Mouse (Mus musculus) urinary bladder, postnatal 14 days (tissue): ENCODE data around the gene Svop.

Experiments used
- DNase-seq: peaks from one replicate; pipeline ENCODE4 v3.0.0; 2021; ENCODE audit warnings: low spot score

Svop gene

GRCm38 (mm10) chr5:114091057-114091807 lies at the start of gene Svop:
Gene Svop, minus strand, starts transcription at chr5:114091570.
- peak; percentile 78 for DNase-seq

- DNase-seq = peak; percentile 74
These were observed 47.8 kb upstream of the Svop start for GRCm38 (mm10) chr5:114139175-114139574.

DNA sequence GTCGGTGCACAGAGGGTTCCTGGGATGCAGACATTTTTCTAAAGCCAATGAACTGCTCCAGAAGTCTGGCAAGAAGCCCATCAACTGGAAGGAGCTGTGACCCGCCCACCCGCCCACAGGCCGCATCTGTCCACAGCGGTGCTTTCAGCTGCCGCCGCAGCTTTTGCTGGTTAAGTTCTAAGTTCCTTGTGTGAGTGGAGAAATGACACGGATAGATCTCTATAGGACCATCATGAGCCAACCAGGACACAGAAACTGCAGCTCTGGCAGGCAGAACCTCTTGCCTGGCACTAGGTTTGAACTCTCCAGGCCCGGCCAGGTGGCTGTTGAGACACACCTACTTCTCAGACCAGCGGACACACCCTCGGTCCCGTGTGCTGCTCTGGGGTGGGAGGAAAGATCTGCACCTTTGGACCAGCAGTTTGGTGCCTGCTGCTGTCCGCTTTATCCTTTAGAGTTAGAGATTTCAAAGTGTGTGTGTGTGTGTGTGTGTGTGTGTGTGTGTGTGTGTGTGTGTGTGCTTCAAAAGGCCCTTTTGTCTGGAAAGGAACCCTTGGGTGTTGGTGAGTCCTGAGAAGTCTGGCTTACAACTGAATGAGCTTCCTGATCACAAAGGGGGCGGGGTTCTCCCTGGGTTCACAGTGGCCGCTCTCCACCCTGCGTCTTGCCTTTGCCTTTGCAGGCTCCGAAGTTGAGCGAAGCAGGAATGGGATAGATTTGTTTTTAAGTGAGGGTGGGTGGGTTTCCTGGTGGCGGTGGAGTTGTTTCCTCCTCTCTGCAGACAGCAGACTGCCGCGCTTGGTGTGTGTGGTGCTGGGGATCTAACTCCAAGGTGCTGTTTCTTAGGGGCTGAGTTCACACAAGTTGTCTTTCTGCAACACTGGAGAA lies 47.2 kb upstream of the Svop start:
- DNase-seq = no peak

GRCm38 (mm10) chr5:114137481-114138276 lies 46.3 kb upstream of the Svop start:
- no peak for DNase-seq

- no peak for DNase-seq
These were observed 44.1 kb upstream of the Svop start for GRCm38 (mm10) chr5:114135516-114135915.

DNA sequence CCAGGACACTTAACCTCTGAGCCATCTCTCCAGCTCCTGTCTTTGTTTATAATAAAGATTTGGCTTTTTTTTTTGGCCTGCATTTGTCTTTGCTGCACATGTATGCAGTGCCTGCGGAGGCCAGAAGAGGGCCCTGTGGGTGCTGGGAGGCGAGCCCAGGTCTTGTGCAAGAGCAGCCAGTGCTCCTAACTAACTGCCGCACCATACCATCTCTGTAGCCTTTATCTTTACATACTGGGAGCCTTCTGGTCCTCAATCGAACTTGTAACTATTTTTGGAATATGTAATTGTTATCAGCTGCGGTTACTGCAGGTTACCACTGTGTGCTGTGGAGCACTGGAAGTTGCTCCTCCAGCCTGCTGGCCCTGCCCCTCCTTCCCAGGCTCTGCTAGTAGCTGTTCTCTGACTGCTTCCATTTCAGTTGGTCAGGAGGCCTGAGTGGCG lies 42.7 kb upstream of the Svop start:
- peak; percentile 66 for DNase-seq

DNA sequence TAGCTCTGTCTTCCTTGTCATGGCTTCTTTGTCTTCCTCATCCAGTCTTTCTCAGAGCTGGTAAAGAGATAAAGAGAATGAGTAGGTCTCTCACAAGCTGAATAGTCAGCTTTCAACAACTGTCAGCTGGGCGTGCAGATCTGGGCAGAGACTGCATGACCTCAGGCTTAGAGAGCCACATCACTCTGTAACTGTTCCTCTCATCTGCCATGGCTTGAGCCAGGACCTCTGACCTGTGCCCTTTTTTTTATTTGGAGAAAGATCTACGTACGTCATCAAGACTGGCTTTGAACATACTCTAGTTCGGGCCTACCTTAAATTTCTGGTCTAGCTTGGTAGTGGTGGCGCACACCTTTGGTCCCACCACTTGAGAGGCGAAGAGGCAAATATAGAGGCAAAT lies 41.5 kb upstream of the Svop start:
- DNase-seq = no peak

DNA sequence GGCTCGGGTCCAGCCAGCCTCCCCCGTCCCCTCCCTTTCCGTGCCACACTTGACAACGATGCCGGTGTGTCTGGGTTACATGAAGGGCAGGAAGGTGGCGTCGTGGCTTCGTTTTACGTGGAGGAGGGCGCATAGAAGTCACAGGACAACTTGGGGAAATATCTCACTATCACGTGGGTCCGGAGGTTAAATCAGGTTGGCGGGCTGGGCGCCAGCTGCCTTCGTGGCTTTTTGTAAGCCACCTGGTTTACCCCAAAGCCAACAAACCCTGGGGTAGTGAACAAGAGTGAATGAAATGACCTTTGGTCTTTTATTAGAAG lies 40.1 kb upstream of the Svop start:
- peak; percentile 39 for DNase-seq

- DNase-seq = peak; percentile 95
These were observed 39.5 kb upstream of the Svop start for GRCm38 (mm10) chr5:114130698-114131520.

DNA sequence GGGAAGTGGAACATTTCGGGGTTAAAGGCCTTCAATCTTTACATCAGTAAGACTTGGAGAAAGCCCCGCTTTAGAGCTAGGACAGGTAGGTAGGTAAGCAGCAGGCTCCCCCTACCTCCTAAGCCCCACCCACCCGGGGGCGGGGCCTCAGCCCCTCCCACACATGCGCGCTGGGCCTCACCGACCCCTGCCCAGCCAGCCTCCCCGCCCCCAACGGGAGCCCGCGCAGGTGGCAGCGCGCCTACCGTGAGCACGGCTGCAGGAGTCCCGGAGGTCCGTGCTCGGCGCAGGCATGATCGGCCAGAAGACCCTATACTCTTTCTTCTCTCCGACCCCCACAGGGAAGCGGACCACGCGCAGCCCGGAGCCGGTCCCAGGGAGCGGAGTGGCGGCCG lies 38.8 kb upstream of the Svop start, which contains the start of gene Ung:
TSS of gene Ung (plus strand) at position 176 of the 395 bp plus-strand sequence.
- DNase-seq = peak; percentile 42

DNA sequence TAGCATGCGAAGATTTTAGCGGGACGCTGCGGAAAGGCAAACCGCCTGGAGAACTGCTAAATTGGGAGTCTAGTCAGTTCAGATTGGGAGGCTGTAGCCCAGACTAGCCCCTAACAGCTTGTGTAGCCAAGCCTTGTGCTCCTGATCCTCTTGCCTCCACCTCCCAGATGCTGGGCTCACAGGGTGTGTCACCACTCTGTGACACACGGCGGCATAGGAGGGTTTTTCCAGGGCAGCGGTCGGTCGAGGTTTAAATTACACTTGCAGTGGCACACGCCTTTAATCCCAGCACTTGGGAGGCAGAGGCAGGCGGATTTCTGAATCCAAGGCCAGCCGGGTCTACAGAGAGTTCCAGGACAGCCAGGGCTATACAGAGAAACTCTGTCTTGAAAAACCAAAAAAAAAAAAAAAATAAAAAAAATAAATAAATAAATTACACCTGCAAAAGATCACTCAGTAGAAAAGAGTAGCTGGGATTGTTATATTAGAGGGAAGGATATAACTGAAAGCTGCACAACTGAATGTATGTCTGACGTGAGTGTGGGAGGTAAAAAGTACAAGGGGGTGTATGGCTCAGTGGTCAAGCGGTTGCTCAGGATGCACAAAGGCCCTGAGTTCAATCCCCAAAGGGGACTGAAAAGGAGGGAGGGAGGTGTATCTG lies 38.3 kb upstream of the Svop start:
- DNase-seq = no peak

DNA sequence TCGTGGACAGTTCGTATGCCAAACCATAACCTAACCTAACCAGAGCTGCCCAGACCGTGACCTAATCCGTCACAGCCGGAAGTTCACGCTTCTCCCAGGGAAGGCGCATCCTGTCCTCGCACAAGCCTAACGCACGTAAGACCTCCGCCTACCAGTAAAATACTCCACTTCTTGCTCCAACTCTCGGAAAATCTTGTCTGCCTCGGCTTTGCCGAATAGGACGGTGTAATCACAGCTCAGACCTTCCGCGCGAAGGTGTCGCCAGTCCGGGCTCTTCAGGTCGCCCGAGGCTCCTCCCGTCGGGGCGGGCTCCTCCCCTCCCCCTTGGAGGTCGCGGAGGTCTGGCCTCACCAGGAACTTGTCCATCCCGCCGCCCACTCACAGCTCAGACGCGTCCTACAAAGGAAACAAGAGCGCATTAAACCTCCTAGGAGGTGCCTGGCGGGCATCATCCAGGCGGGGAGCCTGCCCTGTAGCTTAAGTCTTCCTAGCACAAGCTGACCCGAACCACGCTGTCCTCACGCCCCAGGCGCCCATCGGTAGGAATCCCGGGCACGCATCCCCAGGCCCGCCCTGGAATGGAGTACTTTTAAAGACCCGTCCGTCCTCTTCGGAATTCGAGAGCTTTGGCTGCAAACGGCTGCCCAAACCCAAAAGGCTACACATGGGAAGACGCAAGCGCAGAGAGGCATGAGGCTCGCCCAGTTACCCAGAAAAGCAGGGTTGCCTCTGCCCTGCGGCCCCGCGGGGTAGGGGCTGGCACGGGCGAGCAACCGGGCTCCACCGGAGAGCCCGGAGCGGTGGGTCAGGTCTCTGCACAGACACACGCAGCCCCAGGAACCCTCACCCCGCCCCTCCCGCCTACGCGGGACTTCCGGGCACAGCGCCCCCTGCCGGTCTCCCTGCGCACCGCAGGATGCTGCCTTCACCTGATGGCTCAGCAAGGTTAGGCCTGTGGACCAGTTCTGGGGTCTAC lies 36.3 kb upstream of the Svop start, which contains the start of gene Alkbh2:
TSS of gene Alkbh2 (minus strand) at position 845 of the 976 bp plus-strand sequence.
- peak; percentile 80 for DNase-seq

- DNase-seq = no peak
These were observed 35.3 kb upstream of the Svop start for GRCm38 (mm10) chr5:114126499-114127244.

DNA sequence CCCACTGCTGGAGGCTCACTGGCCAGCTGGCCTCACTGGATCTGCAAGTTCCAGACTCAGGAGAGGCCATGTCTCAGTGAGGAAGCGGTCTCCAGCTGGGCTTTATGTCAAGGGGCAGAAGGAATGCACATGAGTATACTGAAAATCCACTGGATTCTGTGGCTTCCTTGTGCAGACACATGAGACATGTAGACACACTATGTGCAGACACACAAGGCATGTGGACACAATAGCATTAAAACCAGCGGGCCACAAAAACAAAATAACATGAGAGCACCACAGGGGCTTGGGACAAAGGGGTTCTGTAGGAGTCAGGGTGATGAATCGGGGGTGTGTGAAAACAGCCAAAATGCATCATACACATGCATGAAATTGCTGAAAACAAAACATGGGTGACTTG lies 34.6 kb upstream of the Svop start:
- DNase-seq = no peak

DNA sequence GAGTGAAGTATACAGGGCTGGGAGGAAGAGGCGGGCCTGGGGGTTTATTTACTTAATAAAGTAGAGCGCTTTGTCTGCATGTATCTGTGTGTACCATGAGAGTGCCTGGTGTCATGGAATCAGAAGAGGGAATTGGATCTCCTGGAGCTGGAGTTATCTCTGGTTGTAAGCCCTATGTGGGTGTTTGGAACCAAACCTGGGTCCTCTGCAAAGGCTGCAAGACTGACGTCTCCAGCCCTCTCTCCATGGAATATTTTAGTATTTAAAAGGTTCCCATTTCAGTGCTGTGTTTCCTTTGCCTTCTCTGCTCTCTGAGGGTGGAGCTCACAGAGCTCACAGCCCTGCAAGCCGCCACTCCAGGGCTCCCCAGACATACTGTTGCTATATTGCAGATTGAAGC lies 28.4 kb upstream of the Svop start:
- DNase-seq = no peak

- DNase-seq = no peak
These were observed 25.2 kb upstream of the Svop start for GRCm38 (mm10) chr5:114116586-114116985.

- DNase-seq = no peak
These were observed 23.7 kb upstream of the Svop start for GRCm38 (mm10) chr5:114115030-114115429.

DNA sequence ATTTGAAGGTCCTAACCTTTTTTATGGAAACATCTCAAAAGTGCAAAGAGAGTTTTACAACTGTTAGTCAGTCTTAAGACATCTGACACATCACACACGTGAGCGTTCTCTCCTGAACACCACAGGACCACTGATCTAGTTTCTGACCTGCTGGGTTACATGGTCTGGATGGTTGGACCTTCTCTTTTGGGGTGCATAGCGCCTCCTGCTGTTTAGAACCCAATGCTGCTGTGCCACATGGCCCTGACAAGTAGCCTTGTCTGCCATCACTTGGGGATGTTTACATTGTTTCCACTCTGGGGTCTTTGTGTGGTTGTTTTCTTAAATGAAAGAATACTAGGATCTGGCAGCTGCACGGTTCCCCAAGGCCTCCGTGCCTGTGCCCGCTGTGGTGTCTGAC lies 22.0 kb upstream of the Svop start:
- no peak for DNase-seq

- no peak for DNase-seq
These were observed 15.1 kb upstream of the Svop start for GRCm38 (mm10) chr5:114106391-114106935.
